Mouse (Mus musculus) C2C12 (cell line): Measurements from ENCODE around the gene Cyyr1.

Experiments used
- CTCF ChIP-seq: IDR thresholded peaks from one replicate; pipeline ENCODE4 v1.5.1; 2011; ENCODE audit not compliant: control insufficient read depth, insufficient read depth, insufficient read length
- FOSL1 ChIP-seq: IDR thresholded peaks from one replicate; pipeline ENCODE4 v1.8.0; 2011; ENCODE audit warnings: mild to moderate bottlenecking, low read length; ENCODE audit not compliant: poor library complexity, insufficient read depth, severe bottlenecking
- MYOD1 ChIP-seq: IDR thresholded peaks from one replicate; pipeline ENCODE4 v1.6.1; 2011; ENCODE audit warnings: low read depth; ENCODE audit not compliant: control insufficient read depth, insufficient read length
- USF1 ChIP-seq: IDR thresholded peaks from one replicate; pipeline ENCODE4 v1.6.1; 2011; ENCODE audit warnings: low read depth, mild to moderate bottlenecking, control low read depth, moderate library complexity

DNA sequence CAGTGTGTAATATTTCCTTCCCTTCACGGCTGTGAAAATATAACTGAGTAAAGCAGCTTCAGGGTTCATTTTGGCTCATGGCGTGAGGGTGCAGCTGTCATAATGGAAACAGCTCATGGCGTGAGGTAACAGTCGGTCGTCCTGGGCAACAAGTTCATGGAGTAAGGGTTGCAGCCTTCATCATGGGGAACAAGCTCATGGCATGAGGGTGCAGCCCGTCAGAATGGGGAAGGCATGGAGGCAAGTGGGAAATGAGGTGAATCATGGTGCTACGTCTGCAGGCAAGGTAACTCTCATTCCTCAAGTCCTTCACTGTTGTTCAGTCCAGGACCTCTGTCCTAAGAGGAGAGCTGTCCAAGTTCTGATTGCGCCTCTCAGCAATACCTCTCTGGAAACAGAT is 28.6 kb downstream of the Cyyr1 start:
- TF ChIP-seq CTCF: no peak
- TF ChIP-seq FOSL1: no peak
- TF ChIP-seq USF1: no peak
- TF ChIP-seq MYOD1: no peak
